Mouse (Mus musculus) lung, adult 2 months (tissue): ENCODE measurements around the gene Hirip3.

Experiments used
- CTCF ChIP-seq: fragments of 200-500 bp; IDR thresholded peaks from 2 replicates; pipeline ENCODE4 v1.5.1; 2011; ENCODE audit warnings: mild to moderate bottlenecking, low read length, control low read depth; ENCODE audit not compliant: insufficient read depth
- POLR2A ChIP-seq: fragments of 200-500 bp; IDR thresholded peaks from 2 replicates; pipeline ENCODE4 v1.6.1; 2011; ENCODE audit warnings: low read depth, mild to moderate bottlenecking, control low read depth, low read length, borderline replicate concordance; ENCODE audit errors: extremely low read depth

DNA sequence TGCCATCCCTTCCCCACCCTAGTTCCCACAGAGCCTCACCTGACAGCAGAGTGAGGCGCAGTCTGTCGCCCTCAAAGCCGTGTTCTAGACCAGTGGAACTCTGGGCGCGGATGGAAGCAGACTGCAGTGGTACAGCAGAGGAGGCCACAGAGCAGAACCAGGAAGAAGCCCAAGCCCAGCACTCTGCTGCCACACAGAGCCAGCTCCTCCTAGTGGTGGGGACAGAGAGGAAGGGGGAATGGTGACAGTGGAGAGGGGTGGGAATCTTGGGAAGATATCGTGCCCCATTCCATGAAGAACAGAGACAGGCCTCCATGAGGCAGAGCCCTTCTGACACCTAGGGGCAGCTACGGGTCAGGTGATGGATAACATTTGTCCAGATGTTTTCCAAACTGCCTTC is 27.1 kb downstream of the Hirip3 start:
- no peak for TF ChIP-seq POLR2A
- peak; percentile 80 for TF ChIP-seq CTCF
